Mouse (Mus musculus): ENCODE measurements around the gene Galnt7.

GRCm38 (mm10) chr8:57637599-57638280 is 15.1 kb downstream of the Galnt7 start:
- no peak for TF ChIP-seq GATA1 (IDR thresholded peaks at IDR 0.05; ENCODE audit: borderline replicate concordance, low read length)
- no peak for TF ChIP-seq CTCF (IDR thresholded peaks at IDR 0.05; ENCODE audit: low read depth, low read length)

Measured in G1E (cell line).